Mouse (Mus musculus) embryonic facial prominence, embryonic 12.5 days (tissue): ENCODE measurements at regions not wholly inside any gene's neighbourhood (a gene's known extent, or its start where the extent isn't known, plus 50 kb on each side); places are given as distances from the start of the nearest gene placed in this dataset.

Experiments
- ATAC-seq: fragments of 200-750 bp; cut with Nextera tagmentation; 2 replicates; pipeline ENCODE4 v1.8.0; 2017; ENCODE audit not compliant: insufficient number of reproducible peaks, insufficient read depth, low FRiP score, low TSS enrichment
- H3K27ac ChIP-seq: fragments of 300-500 bp; sonication (generic); 2 replicates; pipeline ENCODE4 v1.5.1; 2016; ENCODE audit warnings: mild to moderate bottlenecking
- H3K27me3 ChIP-seq: fragments of 300-500 bp; sonication (generic); 2 replicates; pipeline ENCODE4 v1.6.1; 2016; ENCODE audit warnings: mild to moderate bottlenecking, moderate library complexity
- H3K36me3 ChIP-seq: fragments of 300-500 bp; sonication (generic); 2 replicates; pipeline ENCODE4 v1.6.1; 2016; ENCODE audit warnings: mild to moderate bottlenecking
- H3K4me1 ChIP-seq: fragments of 300-500 bp; sonication (generic); 2 replicates; pipeline ENCODE4 v1.6.1; 2016
- H3K4me2 ChIP-seq: fragments of 300-500 bp; sonication (generic); replicated peaks from 2 replicates; pipeline ENCODE4 v1.6.1; 2016; ENCODE audit warnings: mild to moderate bottlenecking, moderate library complexity
- H3K4me3 ChIP-seq: fragments of 300-500 bp; sonication (generic); 2 replicates; pipeline ENCODE4 v1.5.1; 2016; ENCODE audit warnings: mild to moderate bottlenecking
- H3K9ac ChIP-seq: fragments of 300-500 bp; sonication (generic); 2 replicates; pipeline ENCODE4 v1.6.1; 2016; ENCODE audit warnings: mild to moderate bottlenecking, moderate library complexity
- H3K9me3 ChIP-seq: fragments of 300-500 bp; sonication (generic); 2 replicates; pipeline ENCODE4 v1.6.1; 2016; ENCODE audit warnings: mild to moderate bottlenecking, moderate library complexity
- WGBS: fragments of 180-500 bp; shearing (Covaris S2); methylation state at CpG from one replicate; pipeline ENCODE4 v1.1.7; 2016; 5-methylcytosine and 5-hydroxymethylcytosine counted together

- Histone ChIP-seq H3K27me3 (no peaks in the 10 kb centered on the region), H3K4me1 (no peaks in the 10 kb centered on the region), H3K4me2 (no peak overlapping the region), H3K27ac (no peak overlapping the region), H3K9me3 (no peaks in the 10 kb centered on the region), H3K9ac (no peak overlapping the region), H3K4me3 (no peak overlapping the region), H3K36me3 (no peaks in the 10 kb centered on the region)
- no peak for ATAC-seq
- 70% methylated on average over 5 of the region's 5 CpGs for WGBS
Measured at GRCm38 (mm10) chr6:94413987-94414360, 86.2 kb upstream of the Slc25a26 start.

- H3K36me3 ChIP-seq = no peaks in the 10 kb centered on the region
- WGBS = 65% methylated on average over 10 of the region's 10 CpGs
- H3K27ac ChIP-seq = no peak overlapping the region
- H3K9ac ChIP-seq = no peak overlapping the region
- no peak overlapping the region for H3K4me2 ChIP-seq
- H3K27me3 ChIP-seq = no peaks in the 10 kb centered on the region
- H3K4me3 ChIP-seq = no peak overlapping the region
- H3K9me3 ChIP-seq = no peaks in the 10 kb centered on the region
- ATAC-seq = no peak
- no peaks in the 10 kb centered on the region for H3K4me1 ChIP-seq
Measured at GRCm38 (mm10) chr6:94413297-94413986, 86.7 kb upstream of the Slc25a26 start.

GRCm38 (mm10) chr6:94412341-94412740, 87.8 kb upstream of the Slc25a26 start:
- no peak overlapping the region for H3K4me3 ChIP-seq
- no peaks in the 10 kb centered on the region for H3K9me3 ChIP-seq
- H3K27me3 ChIP-seq = no peaks in the 10 kb centered on the region
- no peak overlapping the region for H3K27ac ChIP-seq
- no peak for ATAC-seq
- no peak overlapping the region for H3K9ac ChIP-seq
- 90% methylated on average over 7 of the region's 7 CpGs for WGBS
- no peak overlapping the region for H3K4me2 ChIP-seq
- no peaks in the 10 kb centered on the region for H3K36me3 ChIP-seq
- H3K4me1 ChIP-seq = no peaks in the 10 kb centered on the region

DNA sequence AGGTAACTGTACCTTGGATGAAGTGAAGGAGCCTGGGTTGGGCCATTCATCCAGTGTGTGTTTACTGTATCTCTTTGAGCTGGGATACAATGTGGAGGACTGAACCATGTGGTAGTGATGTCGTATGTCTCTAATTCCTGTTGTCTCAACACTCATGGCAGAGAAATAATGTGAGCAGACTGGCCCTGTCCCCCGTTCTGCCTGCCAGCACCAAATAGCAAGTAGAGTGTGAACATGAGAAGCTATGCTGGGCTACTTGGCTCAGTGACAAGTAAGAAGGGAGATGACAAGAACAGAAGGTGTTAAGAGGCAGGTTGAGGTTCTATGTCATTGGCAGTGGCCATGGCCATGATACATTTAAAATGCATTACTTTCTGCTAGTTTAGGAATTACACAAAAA, 89.7 kb upstream of the Slc25a26 start:
- no peaks in the 10 kb centered on the region for H3K27me3 ChIP-seq
- H3K4me3 ChIP-seq = no peak overlapping the region
- H3K36me3 ChIP-seq = no peaks in the 10 kb centered on the region
- H3K4me1 ChIP-seq = no peaks in the 10 kb centered on the region
- no peaks in the 10 kb centered on the region for H3K9me3 ChIP-seq
- 66% methylated on average over 2 of the region's 2 CpGs for WGBS
- no peak overlapping the region for H3K4me2 ChIP-seq
- H3K27ac ChIP-seq = no peak overlapping the region
- no peak for ATAC-seq
- H3K9ac ChIP-seq = no peak overlapping the region

- no peak for ATAC-seq
- H3K27ac ChIP-seq = no peak overlapping the region
- WGBS = 87% methylated on average over 2 of the region's 2 CpGs
- no peaks in the 10 kb centered on the region for H3K9me3 ChIP-seq
- no peaks in the 10 kb centered on the region for H3K27me3 ChIP-seq
- no peak overlapping the region for H3K9ac ChIP-seq
- H3K36me3 ChIP-seq = no peaks in the 10 kb centered on the region
- H3K4me3 ChIP-seq = no peak overlapping the region
- H3K4me1 ChIP-seq = no peaks in the 10 kb centered on the region
- no peak overlapping the region for H3K4me2 ChIP-seq
Measured at GRCm38 (mm10) chr6:94408996-94409395, 91.1 kb upstream of the Slc25a26 start.

DNA sequence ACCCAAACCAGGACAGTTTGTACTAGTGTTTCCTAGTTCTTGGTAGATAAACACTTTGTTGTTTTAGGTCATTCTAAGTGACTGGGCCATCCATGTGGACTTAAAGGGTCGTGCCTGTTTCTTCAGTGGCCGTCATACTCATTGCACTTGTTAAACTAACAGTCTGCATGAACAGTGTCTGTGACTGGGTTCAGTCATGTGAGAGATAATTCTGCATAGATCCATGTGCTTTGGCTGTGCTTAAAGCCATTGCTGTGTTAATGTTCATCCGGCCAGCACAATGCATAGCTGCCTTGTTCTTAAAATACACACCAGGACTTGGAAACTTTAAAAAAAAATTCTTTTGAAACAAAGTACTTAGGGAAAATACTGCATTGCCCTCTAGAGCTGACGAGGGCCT, 92.4 kb upstream of the Slc25a26 start:
- 72% methylated on average over 4 of the region's 4 CpGs for WGBS
- no peaks in the 10 kb centered on the region for H3K27me3 ChIP-seq
- H3K9me3 ChIP-seq = no peaks in the 10 kb centered on the region
- no peak overlapping the region for H3K27ac ChIP-seq
- H3K4me3 ChIP-seq = no peak overlapping the region
- H3K9ac ChIP-seq = no peak overlapping the region
- H3K4me1 ChIP-seq = no peaks in the 10 kb centered on the region
- H3K4me2 ChIP-seq = no peak overlapping the region
- no peaks in the 10 kb centered on the region for H3K36me3 ChIP-seq
- no peak for ATAC-seq

GRCm38 (mm10) chr6:94405371-94406076, 94.6 kb upstream of the Slc25a26 start:
- no peak overlapping the region for H3K9ac ChIP-seq
- H3K36me3 ChIP-seq = no peaks in the 10 kb centered on the region
- H3K4me2 ChIP-seq = no peak overlapping the region
- H3K9me3 ChIP-seq = no peaks in the 10 kb centered on the region
- H3K4me1 ChIP-seq = peaks cover 16% of the 10 kb centered on the region
- no peak overlapping the region for H3K4me3 ChIP-seq
- ATAC-seq = no peak
- no peak overlapping the region for H3K27ac ChIP-seq
- WGBS = 89% methylated on average over 8 of the region's 8 CpGs
- H3K27me3 ChIP-seq = no peaks in the 10 kb centered on the region

DNA sequence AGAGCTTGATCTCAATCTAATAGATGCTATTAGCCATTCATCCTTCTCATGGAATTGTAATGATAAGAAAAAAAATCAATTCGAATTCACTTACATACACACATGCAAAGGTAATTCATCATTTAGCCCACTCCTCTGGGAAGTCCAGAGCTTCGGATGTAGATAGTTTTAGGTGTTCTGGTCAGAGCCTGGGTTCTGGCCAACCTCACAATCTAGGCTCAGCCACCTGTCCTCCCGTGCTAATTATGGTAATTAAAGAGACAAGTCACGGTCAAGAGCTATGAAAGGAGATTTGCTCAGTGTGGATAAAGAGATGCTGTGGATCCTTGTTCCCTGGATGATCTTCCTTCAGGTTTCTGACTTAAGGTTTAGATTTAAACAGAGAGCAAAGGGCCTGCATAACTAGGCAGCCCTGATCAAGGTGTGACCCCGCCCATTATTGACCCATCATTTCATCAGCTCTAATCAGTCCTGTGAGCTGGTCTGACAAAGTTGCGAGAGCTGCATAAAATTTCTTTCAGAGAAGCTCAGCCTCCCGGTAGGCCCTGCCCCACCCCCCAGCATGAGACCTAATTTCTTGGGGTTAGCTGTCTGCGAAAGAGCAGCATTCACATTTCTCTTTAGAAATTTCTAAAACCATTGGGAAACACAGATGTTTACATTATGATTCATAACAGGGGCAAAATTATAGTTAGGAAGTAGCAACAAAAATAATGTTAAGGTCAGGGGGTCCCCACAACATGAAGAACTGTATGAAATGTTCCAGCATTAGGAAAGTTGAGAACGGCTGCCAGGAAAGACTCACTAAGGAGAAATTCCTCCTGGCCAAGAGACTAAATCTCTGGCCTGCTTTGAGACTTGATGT, 98.3 kb upstream of the Slc25a26 start:
- H3K4me1 ChIP-seq = peaks cover 18% of the 10 kb centered on the region
- H3K36me3 ChIP-seq = no peaks in the 10 kb centered on the region
- H3K9ac ChIP-seq = no peak overlapping the region
- H3K27me3 ChIP-seq = no peaks in the 10 kb centered on the region
- no peaks in the 10 kb centered on the region for H3K9me3 ChIP-seq
- H3K4me2 ChIP-seq = 0 out of 2 replicates have a peak overlapping the region, but pooled peaks have one; percentile 33
- WGBS = 56% methylated on average over 9 of the region's 9 CpGs
- H3K27ac ChIP-seq = no peak overlapping the region
- ATAC-seq = no peak
- no peak overlapping the region for H3K4me3 ChIP-seq

- no peaks in the 10 kb centered on the region for H3K27me3 ChIP-seq
- no peak overlapping the region for H3K9ac ChIP-seq
- no peaks in the 10 kb centered on the region for H3K9me3 ChIP-seq
- H3K36me3 ChIP-seq = no peaks in the 10 kb centered on the region
- 0 out of 2 replicates have a peak, but pooled peaks have one; percentile 35 for ATAC-seq
- peaks cover 18% of the 10 kb centered on the region for H3K4me1 ChIP-seq
- no peak overlapping the region for H3K4me3 ChIP-seq
- H3K4me2 ChIP-seq = peak overlapping the region; percentile 33
- WGBS = 17% methylated on average over 14 of the region's 14 CpGs
- no peak overlapping the region for H3K27ac ChIP-seq
Measured at GRCm38 (mm10) chr6:94401061-94401591, 99.0 kb upstream of the Slc25a26 start.

- no peak overlapping the region for H3K9ac ChIP-seq
- no peak overlapping the region for H3K27ac ChIP-seq
- no peaks in the 10 kb centered on the region for H3K27me3 ChIP-seq
- H3K36me3 ChIP-seq = no peaks in the 10 kb centered on the region
- no peaks in the 10 kb centered on the region for H3K9me3 ChIP-seq
- H3K4me1 ChIP-seq = peaks cover 18% of the 10 kb centered on the region
- H3K4me2 ChIP-seq = peak overlapping the region; percentile 33; the same call in 1 of the 2 replicates
- WGBS = 50% methylated on average over 13 of the region's 13 CpGs
- ATAC-seq = peak; percentile 82; the same call in 1 of the 2 replicates
- H3K4me3 ChIP-seq = no peak overlapping the region
Measured at GRCm38 (mm10) chr6:94400471-94401051, 99.6 kb upstream of the Slc25a26 start.

DNA sequence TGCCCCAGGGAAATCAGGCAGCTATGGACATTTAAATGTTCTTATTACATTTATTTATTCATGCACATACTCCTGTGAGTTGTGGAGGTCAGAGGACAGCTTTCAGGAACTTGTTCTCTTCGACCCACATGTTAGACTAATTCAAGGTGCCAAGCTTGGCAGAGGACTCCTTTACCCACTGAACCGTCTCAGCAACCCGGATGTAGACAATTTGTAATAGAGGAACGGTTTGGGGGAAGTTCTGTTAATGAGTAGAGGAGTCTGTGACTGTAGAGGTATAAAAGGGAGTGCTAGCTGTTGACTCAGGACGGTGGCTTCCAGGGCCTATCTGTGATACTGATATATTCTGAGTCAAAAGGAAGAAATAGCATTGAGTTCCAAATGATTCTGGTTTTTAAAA, 107.4 kb upstream of the Magi1 start:
- no peaks in the 10 kb centered on the region for H3K27me3 ChIP-seq
- H3K36me3 ChIP-seq = no peaks in the 10 kb centered on the region
- WGBS = 62% methylated on average over 5 of the region's 5 CpGs
- no peak overlapping the region for H3K27ac ChIP-seq
- ATAC-seq = no peak
- H3K9ac ChIP-seq = no peak overlapping the region
- H3K9me3 ChIP-seq = no peaks in the 10 kb centered on the region
- no peak overlapping the region for H3K4me3 ChIP-seq
- peaks cover 23% of the 10 kb centered on the region for H3K4me1 ChIP-seq
- H3K4me2 ChIP-seq = no peak overlapping the region
